Mouse (Mus musculus): ENCODE measurements around the gene Lrwd1. TPM values are rescaled to one million over a fixed set of nuclear protein-coding genes. Genes with fewer than 3 reads are reported as not detected.

Lrwd1 gene
- total RNA-seq (2012; rRNA removed) (98.2 and 103 TPM in 2 replicates), polyA plus RNA-seq (2012; ENCODE audit: insufficient read depth in 1 of 2, insufficient read length in 2 of 2, low read depth in 1 of 2, low replicate concordance in 2 of 2, missing spikeins in 1 of 2) (100 to 1,000 TPM in 1 of 2 experiments, not detected in 1; 133 TPM)

DNA sequence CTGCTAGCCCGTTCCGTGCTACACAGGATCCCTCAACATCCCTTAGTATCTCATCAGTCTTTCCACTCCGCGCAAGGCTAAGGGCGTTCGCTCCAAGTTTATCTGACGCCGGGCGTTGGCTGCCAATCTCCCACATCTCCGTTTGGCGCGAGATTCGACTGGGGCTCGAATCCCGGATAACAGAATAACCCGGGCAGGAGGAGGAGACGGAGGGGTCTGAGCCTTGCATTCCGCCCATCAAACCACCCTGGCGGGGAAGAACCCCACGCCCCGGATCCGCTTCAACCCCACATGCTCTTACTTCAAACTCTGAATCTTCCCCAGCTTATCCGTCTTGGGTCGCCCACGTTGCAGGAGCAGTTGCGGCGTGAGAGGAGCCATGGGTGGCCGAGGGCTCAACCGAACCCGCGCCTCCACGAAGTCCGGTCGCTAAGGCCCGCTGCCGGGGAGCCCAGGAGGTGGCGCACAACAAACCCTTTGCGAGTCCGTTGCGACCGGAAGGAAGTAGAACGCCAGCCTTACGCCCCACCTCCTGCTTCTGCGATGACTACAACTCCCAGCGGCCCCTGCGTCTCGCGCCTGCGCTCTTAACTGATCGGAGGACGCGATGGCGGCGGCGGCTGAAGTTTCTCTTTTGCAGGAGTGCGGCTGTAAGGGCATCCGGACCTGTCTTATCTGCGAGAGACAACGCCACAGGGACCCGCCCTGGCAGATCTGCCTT is at the start of gene Lrwd1, which contains the start of gene Alkbh4:
Gene Lrwd1 (minus strand): TSS at position 504 of the 721 bp plus-strand sequence.
Gene Alkbh4 (plus strand): TSS at position 576 of the 721 bp plus-strand sequence.
- TF ChIP-seq SIN3A (IDR thresholded peaks at IDR 0.05; ENCODE audit: low read length) (peak; percentile 92), USF1 (IDR thresholded peaks at IDR 0.05; ENCODE audit: low read depth, low read length) (peak; percentile 43; the same call in 1 of the 2 replicates), ZMIZ1 (IDR thresholded peaks at IDR 0.05; ENCODE audit: low read depth, low read length) (peak; percentile 87), POLR2A (IDR thresholded peaks at IDR 0.05; ENCODE audit: control insufficient read depth in 1 of 2, insufficient read depth in 1 of 2, low read depth in 1 of 2, low read length in 2 of 2, poor library complexity in 1 of 2) (peak; percentile 61 to 91; a peak in 3 of 4 replicates), MAX (IDR thresholded peaks at IDR 0.05; ENCODE audit: low read length) (no peak), MXI1 (IDR thresholded peaks at IDR 0.05; ENCODE audit: low read depth, low read length) (peak; percentile 87), ELF1 (IDR thresholded peaks at IDR 0.05; ENCODE audit: low read depth, low read length) (peak; percentile 88), KAT2A (conservative IDR thresholded peaks at IDR 0.05; ENCODE audit: low read depth, low read length) (peak; percentile 90), HCFC1 (IDR thresholded peaks at IDR 0.05; ENCODE audit: low read depth, low read length) (peak; percentile 99), CTCF (IDR thresholded peaks at IDR 0.05 in 2 of 3, conservative IDR thresholded peaks at IDR 0.05 in 1 of 3; ENCODE audit: control insufficient read depth in 1 of 3, insufficient read depth in 1 of 3, low read depth in 2 of 3, low read length in 3 of 3, poor library complexity in 1 of 3, severe bottlenecking in 1 of 3) (peak in 2 of 3 experiments; percentile 68 to 74; a peak in 5 of 6 replicates), MEF2A (IDR thresholded peaks at IDR 0.05; ENCODE audit: extremely low read depth, insufficient replicate concordance, low read depth, low read length, poor library complexity, severe bottlenecking) (no peak), TCF12 (IDR thresholded peaks at IDR 0.05; ENCODE audit: low read depth, low read length) (peak; percentile 74), NRF1 (IDR thresholded peaks at IDR 0.05; ENCODE audit: insufficient read depth, low read depth, low read length, poor library complexity, severe bottlenecking) (peak; percentile 91), MAZ (IDR thresholded peaks at IDR 0.05; ENCODE audit: low read depth, low read length) (no peak), TAL1 (IDR thresholded peaks at IDR 0.05; ENCODE audit: low read length) (peak; percentile 12; the same call in 1 of the 2 replicates), ETS1 (IDR thresholded peaks at IDR 0.05; ENCODE audit: low read depth, low read length) (peak; percentile 54), GATA1 (IDR thresholded peaks at IDR 0.05; ENCODE audit: low read depth, low read length) (peak; percentile 58), ZKSCAN1 (IDR thresholded peaks at IDR 0.05; ENCODE audit: low read depth, low read length) (no peak), MYC (IDR thresholded peaks at IDR 0.05; ENCODE audit: low read depth, low read length) (peak; percentile 32; the same call in 1 of the 2 replicates), GABPA (IDR thresholded peaks at IDR 0.05; ENCODE audit: low read depth, low read length) (no peak), SMC3 (IDR thresholded peaks at IDR 0.05; ENCODE audit: low read depth, low read length) (peak; percentile 33; the same call in 1 of the 2 replicates), POLR2AphosphoS2 (IDR thresholded peaks at IDR 0.05; ENCODE audit: low read length) (peak; percentile 47; the same call in 1 of the 2 replicates), ZC3H11A (IDR thresholded peaks at IDR 0.05; ENCODE audit: low read depth, low read length) (0 out of 2 replicates have a peak, but pooled peaks have one; percentile 10), E2F4 (IDR thresholded peaks at IDR 0.05; ENCODE audit: borderline replicate concordance, low read depth, low read length) (peak; percentile 37; the same call in 1 of the 2 replicates), JUND (IDR thresholded peaks at IDR 0.05; ENCODE audit: low read depth, low read length) (no peak), TBP (IDR thresholded peaks at IDR 0.05; ENCODE audit: low read depth, low read length) (peak; percentile 13), MYB (IDR thresholded peaks at IDR 0.05; ENCODE audit: low read depth, low read length) (peak; percentile 84), EP300 (IDR thresholded peaks at IDR 0.05; ENCODE audit: low read depth in 1 of 2, low read length in 2 of 2) (peak in 1 of 2 experiments; percentile 49; a peak in 3 of 4 replicates), CHD2 (IDR thresholded peaks at IDR 0.05; ENCODE audit: low read length) (peak; percentile 76), POLR2AphosphoS5 (IDR thresholded peaks at IDR 0.05; ENCODE audit: borderline replicate concordance, low read depth, low read length) (no peak), NELFE (IDR thresholded peaks at IDR 0.05; ENCODE audit: low read depth, low read length) (peak; percentile 80)
- Histone ChIP-seq H3K9me3 (replicated peaks; ENCODE audit: insufficient read depth, low read length) (no peaks in the 10 kb centered on the region), H3K9ac (ENCODE audit: control insufficient read depth, low read depth, low read length, poor library complexity, severe bottlenecking) (peak within 1 kb of the TSS; percentile 93), H3K4me1 (ENCODE audit: control insufficient read depth in 1 of 2, insufficient read depth in 2 of 2, low read length in 2 of 2) (peaks cover 7 to 17% of the 10 kb centered on the region in 2 experiments), H3K27ac (ENCODE audit: control insufficient read depth, low read depth, low read length) (peak within 1 kb of the TSS; percentile 95), H3K79me2 (ENCODE audit: control insufficient read depth, insufficient read depth, low read length, poor library complexity) (peaks cover 29% of the 10 kb centered on the region), H3K27me3 (ENCODE audit: control insufficient read depth in 1 of 2, insufficient read depth in 2 of 2, low read length in 2 of 2) (no peaks in the 10 kb centered on the region), H3K4me3 (ENCODE audit: control insufficient read depth in 1 of 2, insufficient read depth in 1 of 2, low read depth in 2 of 2, low read length in 2 of 2) (peak within 1 kb of the TSS; percentile 92 to 94), H3K36me3 (ENCODE audit: control insufficient read depth in 1 of 2, insufficient read depth in 2 of 2, low read length in 2 of 2) (peaks cover under 1 to 11% of the 10 kb centered on the region in 2 experiments; a peak in 3 of 4 replicates)
- peak; percentile 98 for DNase-seq (ENCODE audit: low read depth, low spot score)
